Mouse (Mus musculus): Measurements from ENCODE around the gene Ppp1r2. TPM values are rescaled to one million over a fixed set of nuclear protein-coding genes. Genes with fewer than 3 reads are reported as not detected.

The Ppp1r2 gene
- total RNA-seq, 2 experiments from 2014 or later = 113 to 125 TPM

DNA sequence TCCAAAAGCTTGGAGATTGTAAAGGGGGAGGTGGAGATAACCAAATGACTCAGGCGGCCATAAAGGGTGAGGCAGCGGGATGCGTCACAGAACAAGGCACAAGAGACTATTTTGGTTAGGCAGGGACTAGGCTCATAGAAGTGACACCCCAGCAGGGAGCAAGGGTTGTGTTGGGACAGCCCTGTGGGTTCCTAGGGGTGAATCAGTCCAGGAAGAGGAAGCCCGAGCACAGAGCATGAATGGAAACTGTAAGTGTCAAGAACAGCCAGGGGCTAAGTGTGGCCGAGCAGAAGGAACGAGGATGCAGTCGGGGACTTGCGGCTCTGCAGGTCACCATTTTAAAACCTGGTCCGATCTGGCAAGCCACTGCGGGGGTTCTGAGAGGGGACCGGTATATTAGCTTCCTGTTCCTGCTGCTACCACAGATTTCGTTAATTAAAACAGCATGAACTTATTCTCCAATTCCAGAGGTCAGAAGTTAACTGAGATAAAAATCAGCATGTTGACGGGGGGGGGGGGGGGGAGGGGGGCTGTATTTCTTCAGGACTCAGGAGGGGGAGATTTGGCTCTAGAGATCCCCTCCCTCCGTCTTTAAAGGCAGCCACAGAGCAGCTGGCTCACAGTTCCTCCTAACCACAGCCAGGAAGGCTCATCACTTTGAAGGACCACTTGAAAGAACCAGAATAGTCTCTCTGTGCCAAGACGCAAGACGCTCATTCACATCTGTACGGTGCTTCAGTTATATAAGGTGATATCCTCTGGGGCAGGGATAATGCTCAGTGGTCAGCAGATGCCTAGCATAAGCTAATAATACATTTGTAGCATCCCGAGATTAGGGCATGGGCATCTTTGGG lies 39.4 kb downstream of the Ppp1r2 start:
- intact Hi-C loops (cut with DNase I) = no loop called here
- no peak for DNase-seq

DNA sequence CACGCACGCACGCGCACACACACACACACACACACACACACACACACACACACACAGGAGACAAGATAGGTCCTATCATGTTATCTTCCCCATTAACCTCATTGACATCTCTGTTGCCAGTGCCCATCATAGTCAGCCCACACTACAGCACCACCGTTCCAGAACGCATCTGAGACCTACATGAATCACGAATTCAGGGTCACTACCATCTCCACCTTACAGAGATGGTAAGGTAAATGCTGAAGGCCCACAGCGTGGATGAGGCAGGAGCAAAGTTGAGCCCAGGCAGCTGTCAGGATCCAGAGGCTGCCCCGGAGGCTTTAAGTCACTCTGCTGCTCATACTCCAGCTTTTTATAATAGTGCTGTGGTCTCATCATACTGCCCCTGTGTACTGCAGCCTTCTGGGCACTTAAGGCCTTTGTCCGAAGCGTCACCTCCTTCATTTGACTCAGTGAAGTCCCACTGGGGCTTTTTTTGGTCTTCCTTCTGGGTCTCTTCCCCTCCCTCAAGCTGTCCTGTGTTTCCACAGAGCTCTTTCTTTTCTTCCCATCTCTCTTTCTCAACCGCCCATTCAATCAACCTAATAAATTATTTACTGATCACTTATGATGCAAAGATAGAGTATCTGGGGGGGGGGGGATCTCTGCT lies 40.1 kb downstream of the Ppp1r2 start:
- intact Hi-C loops (cut with DNase I) = no loop called here

DNA sequence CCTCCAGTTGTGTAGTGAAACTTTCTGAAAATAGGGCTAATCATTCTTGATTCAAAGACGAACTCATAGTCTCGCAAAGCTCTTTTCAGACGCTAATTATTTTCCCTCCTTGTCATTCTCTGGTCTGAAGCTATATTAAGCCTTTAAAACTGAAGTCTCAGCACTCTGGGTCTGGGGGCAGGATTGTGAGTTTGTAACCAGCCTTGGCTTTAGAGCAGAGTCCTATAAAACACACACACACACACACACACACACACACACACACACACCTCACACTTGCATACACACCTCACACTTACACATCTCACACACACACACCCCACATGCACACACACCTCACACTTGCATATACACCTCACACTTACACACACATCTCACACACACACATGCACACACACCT lies 40.7 kb downstream of the Ppp1r2 start:
- intact Hi-C loops (cut with DNase I) = no loop called here
- no peak for DNase-seq

More for the DNA sequence above, 40.1 kb downstream of the Ppp1r2 start:
- DNase-seq = no peak

DNA sequence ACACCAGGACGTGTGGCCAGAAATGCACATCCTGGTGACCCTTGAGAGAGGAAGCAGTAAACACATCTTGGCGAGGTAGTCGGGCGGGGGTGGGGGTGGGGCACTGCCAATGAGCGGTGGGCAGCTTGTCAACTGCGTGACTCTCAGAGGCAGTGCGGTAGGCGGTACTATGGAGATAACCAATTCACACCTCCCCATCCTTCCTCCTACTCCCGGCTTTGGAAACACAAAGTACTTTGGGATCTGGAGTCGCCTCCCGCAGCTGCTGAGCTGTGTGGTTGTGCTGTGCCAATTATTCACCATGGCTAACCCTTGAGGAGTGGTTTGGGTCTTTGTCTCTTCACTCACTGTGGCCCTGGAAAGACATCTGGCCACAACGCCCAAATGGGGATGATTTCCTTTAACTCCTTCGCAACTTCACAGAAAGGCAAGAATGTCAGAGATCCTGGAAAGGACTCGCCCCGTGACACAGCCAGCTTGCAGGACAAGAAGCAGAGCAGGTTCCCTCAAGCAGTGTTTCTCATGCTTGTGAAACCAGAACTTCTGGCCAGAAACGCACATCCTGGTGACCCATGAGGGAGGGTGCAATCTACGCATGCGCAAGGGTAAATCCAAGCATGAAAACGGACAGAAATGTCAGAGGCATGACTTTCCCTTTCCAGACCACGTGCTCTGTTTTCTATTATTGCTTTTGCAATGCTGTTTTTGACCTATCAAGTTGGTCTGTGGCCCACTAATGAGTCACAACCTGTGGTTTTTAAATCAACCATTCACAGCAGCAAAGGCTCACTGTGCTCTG lies 41.3 kb downstream of the Ppp1r2 start:
- intact Hi-C loops (cut with DNase I) = no loop called here
- peak; percentile 83 to 87 for DNase-seq

DNA sequence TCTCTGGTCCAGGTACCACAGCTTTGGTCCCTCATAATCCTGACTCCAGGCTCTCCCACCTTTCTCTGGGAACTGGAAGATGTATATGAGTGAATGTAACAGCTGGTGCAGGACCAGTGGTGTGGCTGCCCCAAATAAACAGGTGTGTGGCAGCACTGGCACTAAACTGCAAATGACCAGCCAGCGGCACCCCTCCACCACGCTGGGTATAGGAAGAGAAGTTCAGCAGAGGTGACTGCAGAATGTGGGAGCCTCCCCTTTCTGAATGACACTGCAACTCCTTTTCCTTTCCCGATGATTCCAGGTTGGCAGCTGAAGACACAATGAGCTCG lies 41.9 kb downstream of the Ppp1r2 start:
- intact Hi-C loops (cut with DNase I) = no loop called here

DNA sequence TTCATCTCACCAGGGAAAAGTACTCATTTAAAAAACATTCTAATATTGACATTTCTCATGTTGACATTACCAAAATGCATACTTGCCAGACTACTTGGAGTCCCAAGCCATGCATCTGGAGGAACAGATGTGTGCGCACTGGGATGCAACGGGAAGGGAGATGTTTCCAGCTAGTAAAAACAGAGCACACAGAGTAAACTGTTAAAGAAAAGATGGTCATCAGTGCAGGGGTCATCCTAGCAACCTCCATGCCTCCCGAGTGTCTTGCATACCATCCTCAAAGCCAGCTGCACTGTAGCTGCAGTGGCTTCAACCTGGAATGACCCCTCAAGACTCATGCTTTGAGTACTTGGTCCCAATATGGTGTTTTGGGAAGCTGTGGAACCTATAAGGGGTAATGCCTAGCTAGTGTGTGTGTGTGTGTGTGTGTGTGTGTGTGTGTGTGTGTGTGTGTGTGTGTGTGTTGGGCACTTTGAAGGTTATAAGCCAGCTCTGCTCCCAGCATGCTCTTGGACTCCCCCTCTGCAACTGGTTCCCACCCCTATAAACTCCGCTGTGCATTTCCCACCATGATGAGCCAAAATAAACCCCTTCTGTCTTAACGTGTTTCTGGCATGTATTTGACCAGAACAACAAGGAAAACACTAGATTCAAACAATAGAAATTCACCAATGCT lies 42.4 kb downstream of the Ppp1r2 start:
- no peak for DNase-seq
- intact Hi-C loops (cut with DNase I) = no loop called here

More for the DNA sequence above, 41.9 kb downstream of the Ppp1r2 start:
- no peak for DNase-seq

DNA sequence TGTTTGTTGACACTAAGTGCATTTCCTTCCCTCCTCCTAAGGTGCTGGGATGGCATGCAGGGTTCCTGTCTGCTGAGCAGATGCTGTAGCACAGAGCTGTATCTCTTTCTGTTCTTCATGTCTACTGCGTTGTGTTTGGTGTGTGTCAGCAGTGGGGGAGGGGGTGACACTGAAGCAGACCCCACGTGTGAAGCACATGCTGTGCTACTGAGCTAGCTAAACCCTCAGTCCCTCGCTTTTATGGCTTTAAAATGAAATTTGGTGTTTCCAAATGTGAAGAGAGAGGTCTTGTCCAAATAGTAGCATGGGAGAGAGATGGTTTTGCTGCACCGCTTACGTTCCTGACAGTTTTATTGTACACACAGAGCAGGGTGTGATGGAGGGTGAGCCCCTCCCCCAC lies 43.5 kb downstream of the Ppp1r2 start:
- intact Hi-C loops (cut with DNase I) = no loop called here
- no peak for DNase-seq

DNA sequence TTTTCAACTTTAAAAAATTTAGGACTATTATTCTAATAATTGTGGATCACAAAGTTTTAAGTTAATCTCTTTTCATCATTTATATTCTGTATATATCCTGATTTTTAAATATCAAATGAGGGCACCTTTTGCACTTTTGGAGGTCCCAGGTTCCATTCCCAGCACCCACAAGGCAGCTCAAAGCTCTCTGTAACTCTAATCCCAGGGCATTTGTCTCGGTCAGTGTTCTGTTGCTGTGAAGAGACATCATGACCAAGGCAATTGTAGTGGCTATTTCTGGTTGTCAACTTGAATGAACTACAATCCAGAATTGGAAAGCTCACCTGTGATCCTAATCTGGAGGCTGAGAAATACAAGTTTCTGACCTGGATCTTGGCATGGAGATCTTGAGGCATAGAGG lies 47.3 kb downstream of the Ppp1r2 start:
- intact Hi-C loops (cut with DNase I) = no loop called here
- DNase-seq = no peak

DNA sequence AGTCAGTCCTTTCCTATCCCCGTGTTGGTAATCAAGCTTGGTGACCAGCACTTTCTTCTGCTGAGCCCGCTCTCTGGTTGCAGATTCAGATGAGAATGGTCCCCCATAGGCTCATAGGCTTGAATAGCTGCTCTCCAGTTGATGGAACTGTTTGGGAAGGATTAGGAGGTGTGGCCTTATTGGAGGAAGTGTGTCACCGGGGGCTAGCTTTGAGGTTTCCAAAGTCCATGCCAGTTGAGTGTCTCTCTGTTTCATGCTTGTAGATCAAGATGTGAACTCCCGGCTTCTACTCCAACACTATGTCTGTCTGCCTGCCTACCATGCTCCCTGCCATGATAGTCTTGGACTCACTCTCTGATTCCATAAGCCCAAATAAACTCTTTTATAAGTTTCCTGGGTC lies 59.8 kb downstream of the Ppp1r2 start:
- DNase-seq = no peak
- intact Hi-C loops (cut with DNase I) = no loop called here

DNA sequence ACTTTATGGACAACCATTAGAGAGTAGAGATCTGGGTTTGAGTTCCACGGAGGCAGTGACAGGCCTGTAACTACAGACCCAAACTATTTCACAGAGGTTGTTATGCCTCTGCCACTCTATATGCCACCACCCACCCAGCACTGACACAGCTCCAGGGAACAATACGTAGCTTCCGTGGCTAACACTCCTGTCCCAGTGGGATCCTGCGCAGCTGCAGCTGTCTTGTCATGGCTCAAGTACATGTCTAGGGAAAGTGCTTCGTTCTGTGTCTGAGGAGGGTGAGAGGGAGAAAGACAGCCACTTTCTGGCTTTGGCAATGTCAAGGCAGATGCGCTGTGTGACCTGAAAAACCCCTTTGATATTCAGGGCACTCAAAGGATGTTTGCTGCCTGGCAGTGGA lies 61.6 kb downstream of the Ppp1r2 start:
- no peak for DNase-seq
- intact Hi-C loops (cut with DNase I) = no loop called here

DNA sequence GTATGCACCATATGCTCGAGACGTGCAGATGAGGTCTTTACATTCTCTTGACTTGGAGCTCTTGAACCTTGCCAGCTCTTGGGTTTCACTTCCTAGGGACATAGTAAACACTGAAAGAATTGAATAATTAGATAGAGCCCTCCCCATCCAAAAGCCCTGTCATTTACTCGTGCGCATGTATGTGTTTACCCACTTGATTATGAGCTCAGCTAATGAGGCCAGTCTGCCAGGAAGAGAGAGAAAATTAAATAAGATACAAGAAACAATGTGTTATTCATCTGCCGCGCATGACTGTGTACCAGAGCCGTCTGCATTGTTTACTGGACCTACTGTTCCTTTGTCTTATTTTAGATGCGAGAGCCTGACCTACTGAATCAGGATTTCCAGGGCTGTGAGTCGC lies 63.6 kb downstream of the Ppp1r2 start:
- DNase-seq = no peak
- intact Hi-C loops (cut with DNase I) = no loop called here

DNA sequence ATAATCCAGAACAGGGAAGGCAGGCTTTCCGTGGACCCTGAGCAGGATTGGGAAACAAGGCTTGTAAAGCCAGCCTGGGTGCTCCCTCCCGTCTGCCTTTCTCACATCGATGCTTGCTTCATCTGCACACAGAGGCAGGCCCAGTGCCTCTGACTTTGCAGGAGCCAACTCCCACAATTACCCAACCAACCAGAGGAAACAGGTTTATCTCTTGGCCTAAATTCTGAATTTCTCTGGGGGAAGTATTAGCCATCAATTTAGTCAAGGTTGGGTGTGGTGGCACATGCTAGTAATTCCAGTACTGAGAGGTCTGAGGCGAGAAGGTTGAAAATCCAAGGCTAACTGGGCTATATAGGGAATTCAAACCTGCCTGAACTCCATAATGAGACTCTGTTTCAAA lies 64.6 kb downstream of the Ppp1r2 start:
- intact Hi-C loops (cut with DNase I) = no loop called here
- DNase-seq = peak in 1 of 2 experiments; percentile 25

DNA sequence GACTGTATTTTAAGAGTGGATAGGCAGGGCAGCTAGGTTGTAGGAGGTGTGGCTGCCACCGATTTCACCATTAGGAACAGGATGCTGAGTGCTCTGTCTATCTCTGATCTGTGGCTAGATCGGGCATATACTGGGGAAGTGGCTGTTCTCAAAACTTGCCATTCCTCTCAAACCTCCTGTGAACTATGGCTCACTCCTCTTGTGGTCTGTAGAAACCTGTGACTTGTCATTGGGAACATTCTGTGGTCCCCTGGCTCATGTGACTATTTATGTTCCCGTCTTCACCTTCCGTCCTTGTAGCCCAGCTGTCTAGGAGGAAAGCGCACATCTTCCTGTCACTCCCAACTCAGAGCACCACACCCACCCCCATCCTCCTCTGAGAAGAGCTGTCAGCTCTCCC lies 65.2 kb downstream of the Ppp1r2 start:
- no peak for DNase-seq
- intact Hi-C loops (cut with DNase I) = no loop called here

DNA sequence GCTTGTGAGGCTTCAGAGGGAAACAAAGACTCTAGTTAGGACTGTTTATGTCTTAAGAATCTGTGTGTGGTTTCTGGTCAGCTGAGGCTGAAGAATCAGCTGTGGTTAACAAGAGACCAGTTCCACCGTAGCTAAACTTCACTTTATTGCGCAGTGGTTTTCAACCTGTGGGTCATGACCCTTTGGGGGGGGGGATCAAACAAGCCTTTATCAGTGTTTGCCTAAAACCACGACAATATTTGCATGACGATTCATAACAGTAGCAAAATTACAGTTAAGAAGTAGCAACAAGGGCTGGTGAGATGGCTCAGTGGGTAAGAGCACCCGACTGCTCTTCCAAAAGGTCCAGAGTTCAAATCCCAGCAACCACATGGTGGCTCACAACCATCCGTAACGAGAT lies 69.4 kb downstream of the Ppp1r2 start:
- intact Hi-C loops (cut with DNase I) = no loop called here
- DNase-seq = no peak

DNA sequence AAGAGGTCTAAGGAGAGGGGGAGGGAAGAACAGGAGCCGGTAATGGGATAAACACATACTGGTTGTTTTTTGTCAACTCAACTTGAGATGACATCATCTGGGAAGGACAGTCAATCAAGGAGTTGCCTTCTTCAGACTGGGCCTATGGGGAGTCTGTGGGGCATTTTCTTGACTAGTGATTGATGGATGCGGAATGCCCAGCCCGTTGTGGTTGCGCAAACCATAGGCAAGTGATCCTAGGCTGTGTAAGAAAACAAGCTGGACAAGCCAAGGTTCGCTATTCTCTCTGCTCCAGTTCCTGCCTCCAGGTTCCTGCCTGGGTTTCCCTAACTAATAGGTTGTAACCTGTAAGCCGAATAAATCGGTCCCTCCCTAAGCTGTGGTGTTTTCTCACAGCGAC lies 69.9 kb downstream of the Ppp1r2 start:
- DNase-seq = no peak
- intact Hi-C loops (cut with DNase I) = no loop called here

DNA sequence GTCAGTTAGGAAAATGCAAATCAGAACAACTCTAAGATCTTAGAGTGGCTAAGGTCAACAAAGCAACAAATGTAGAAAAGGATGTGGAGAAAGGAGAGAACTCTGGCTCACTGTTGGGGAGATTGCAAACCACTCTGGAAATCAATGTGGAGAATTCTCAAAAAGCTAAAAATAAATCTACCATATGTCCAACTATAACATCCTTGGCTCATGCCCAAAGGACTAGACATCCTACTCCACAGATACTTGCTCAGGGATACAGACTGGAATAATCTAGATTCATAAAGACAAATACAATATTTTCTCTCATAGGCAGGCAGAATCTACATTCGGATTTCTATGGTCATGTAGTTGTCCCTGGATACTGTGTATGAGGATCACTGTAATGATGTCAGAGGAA lies 70.9 kb downstream of the Ppp1r2 start:
- no peak for DNase-seq
- intact Hi-C loops (cut with DNase I) = no loop called here

DNA sequence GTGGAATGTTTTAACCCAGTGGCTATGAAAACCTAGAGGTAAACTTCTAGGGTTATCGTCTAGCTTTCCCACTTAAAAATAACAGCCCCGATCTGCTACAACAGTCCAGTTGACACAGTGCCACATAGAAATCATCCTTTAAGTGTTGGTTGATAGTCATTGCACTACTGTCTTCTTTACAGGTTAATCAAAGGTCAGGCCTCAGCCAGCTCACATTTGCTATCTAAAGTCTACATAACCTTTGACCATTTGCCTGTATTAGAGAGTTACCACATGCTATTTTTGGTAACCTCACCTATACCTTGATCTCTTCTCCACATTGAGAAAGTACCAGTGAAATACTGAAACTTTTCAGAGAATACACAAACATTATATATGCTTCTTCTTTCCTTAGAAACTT lies 73.4 kb downstream of the Ppp1r2 start:
- intact Hi-C loops (cut with DNase I) = loop anchor here (2.0 kb wide), 2 partner anchors 71 to 143 kb away; no protein-coding TSS in a partner anchor
- no peak for DNase-seq

Data from heart, postnatal 10 days (tissue).